Mouse (Mus musculus) testis, adult 2 months (tissue): ENCODE measurements at regions not wholly inside any gene's neighbourhood (a gene's known extent, or its start where the extent isn't known, plus 50 kb on each side); places are given as distances from the start of the nearest gene placed in this dataset.

Source experiments
- CTCF ChIP-seq: fragments of 200-500 bp; IDR thresholded peaks from 2 replicates; pipeline ENCODE4 v1.5.1; 2012; ENCODE audit warnings: low read depth, mild to moderate bottlenecking, inconsistent platforms, low read length, moderate library complexity; ENCODE audit not compliant: control insufficient read depth, insufficient read depth, insufficient replicate concordance
- POLR2A ChIP-seq: fragments of 200-500 bp; IDR thresholded peaks from 2 replicates; pipeline ENCODE4 v1.6.1; 2012; ENCODE audit warnings: low read depth, mild to moderate bottlenecking, inconsistent platforms, low read length, moderate library complexity; ENCODE audit not compliant: control insufficient read depth

- TF ChIP-seq CTCF (no peak), POLR2A (no peak)
Measured at GRCm38 (mm10) chr8:26760726-26761125, 216.4 kb upstream of the Zfp703 start.
